Comparison of ENCODE assay signal across 23 mouse cellular contexts in genomic region chr8:83587644-83588043, GRCm38 (mm10). TPM values are rescaled to one million over a fixed set of nuclear protein-coding genes. Genes with fewer than 3 reads are reported as not detected.
"Had no signal": no experiment of that assay in that cellular context is flagged by ENCODE, and none has a peak within 500 bp of the region (broad histone marks: within the 10 kb centered on the region; RNA-seq: fewer than 3 reads in every experiment).

No protein-coding gene starts in this region.

- H3K27me3 ChIP-seq: lung, embryonic 15.5 days; megakaryocyte, embryonic 14.5 days; midbrain, embryonic 12.5 days; midbrain, embryonic 15.5 days; neural tube, embryonic 12.5 days; stomach, embryonic 15.5 days had no signal

- H3K9ac ChIP-seq: liver, postnatal 0 days; lung, embryonic 15.5 days; midbrain, embryonic 12.5 days; midbrain, embryonic 15.5 days; neural tube, embryonic 12.5 days; stomach, embryonic 15.5 days had no signal

- DNase-seq: liver, postnatal 0 days; lung, adult 2 months; lung, postnatal 10 days; right cerebral cortex, postnatal 14 days; thymus, adult 2 months; thymus, postnatal 25 days; thymus, postnatal 4 days had no signal

- H3K27ac ChIP-seq: lung, embryonic 15.5 days; macrophage; midbrain, embryonic 12.5 days; midbrain, embryonic 15.5 days; neural tube, embryonic 12.5 days; stomach, embryonic 15.5 days; stomach, postnatal 0 days had no signal

- H3K36me3 ChIP-seq: lung, embryonic 15.5 days; midbrain, embryonic 15.5 days; stomach, embryonic 15.5 days had no signal

- ATAC-seq: liver, postnatal 0 days; midbrain, embryonic 15.5 days had no signal

- H3K9me3 ChIP-seq: lung, embryonic 15.5 days; megakaryocyte, embryonic 14.5 days; midbrain, embryonic 12.5 days; midbrain, embryonic 15.5 days; neural tube, embryonic 12.5 days; stomach, embryonic 15.5 days had no signal

- H3K4me3 ChIP-seq: lung, embryonic 15.5 days; midbrain, embryonic 12.5 days; midbrain, embryonic 15.5 days; neural tube, embryonic 12.5 days; stomach, embryonic 15.5 days had no signal

- H3K4me2 ChIP-seq: lung, embryonic 15.5 days; midbrain, embryonic 12.5 days; midbrain, embryonic 15.5 days; neural tube, embryonic 12.5 days; stomach, embryonic 15.5 days had no signal

RNA-seq across cellular contexts. Expression of gene Olfr370, which starts 52.1 kb away (rescaled TPM):
- total RNA-seq: megakaryocyte progenitor cell, adult 5-6 weeks; midbrain, postnatal 0 days; monocyte, adult 5-6 weeks; neutrophil, adult 5-6 weeks had no signal
- polyA plus RNA-seq: liver, postnatal 0 days; lung, adult 2 months; lung, embryonic 15.5 days; macrophage; midbrain, embryonic 12.5 days; midbrain, embryonic 15.5 days; midbrain, postnatal 0 days; neural tube, embryonic 12.5 days; neural tube, embryonic 14.5 days; spleen, adult 2 months; stomach, embryonic 15.5 days; stomach, postnatal 0 days; testis, adult 2 months; thymus, adult 2 months; urinary bladder, adult 2 months had no signal
